Mouse (Mus musculus): ENCODE measurements around the gene Gm35549.

Gene Gm35549

GRCm38 (mm10) chr9:122826743-122827142 is 17.1 kb downstream of the Gm35549 start:
- DNase-seq (ENCODE audit: low spot score): no peak

- no peak for DNase-seq (ENCODE audit: low spot score)
Measured at GRCm38 (mm10) chr9:122823374-122824017, 20.3 kb downstream of the Gm35549 start.

GRCm38 (mm10) chr9:122815239-122815851 is 28.5 kb downstream of the Gm35549 start:
- no peak for DNase-seq (ENCODE audit: low spot score)

GRCm38 (mm10) chr9:122814775-122815174 is 29.1 kb downstream of the Gm35549 start:
- no peak for DNase-seq (ENCODE audit: low spot score)

- DNase-seq (ENCODE audit: low spot score): no peak
Measured at GRCm38 (mm10) chr9:122812386-122812785, 31.4 kb downstream of the Gm35549 start.

- DNase-seq (ENCODE audit: low spot score): no peak
Measured at GRCm38 (mm10) chr9:122810212-122810611, 33.6 kb downstream of the Gm35549 start.

GRCm38 (mm10) chr9:122807186-122807585 is 36.6 kb downstream of the Gm35549 start:
- no peak for DNase-seq (ENCODE audit: low spot score)

- no peak for DNase-seq (ENCODE audit: low spot score)
Measured at GRCm38 (mm10) chr9:122805845-122806341, 37.9 kb downstream of the Gm35549 start.

GRCm38 (mm10) chr9:122805053-122805844 is 38.6 kb downstream of the Gm35549 start, which contains the start of gene Tcaim:
Gene Tcaim, plus strand, starts transcription at chr9:122805539.
- DNase-seq (ENCODE audit: low spot score): peak; percentile 85

GRCm38 (mm10) chr9:122786534-122786933 is 57.3 kb downstream of the Gm35549 start:
- DNase-seq (ENCODE audit: low spot score): no peak

GRCm38 (mm10) chr9:122785231-122785630 is 58.6 kb downstream of the Gm35549 start:
- no peak for DNase-seq (ENCODE audit: low spot score)

Measured in ovary, postnatal 10 days (tissue).